Mouse (Mus musculus): ENCODE measurements at regions not wholly inside any gene's neighbourhood (a gene's known extent, or its start where the extent isn't known, plus 50 kb on each side); places are given as distances from the start of the nearest gene placed in this dataset.
A peak's percentile ranks its signal among the peaks of the same experiment; 100 is the strongest.

- no peak for ATAC-seq
- no peaks in the 10 kb centered on the region for H3K9me3 ChIP-seq
- WGBS = 79% methylated on average over 3 of the region's 3 CpGs
- no peak overlapping the region for H3K4me2 ChIP-seq (replicated peaks)
- H3K27me3 ChIP-seq (replicated peaks) = no peaks in the 10 kb centered on the region
- no peak overlapping the region for H3K27ac ChIP-seq
- H3K9ac ChIP-seq = no peak overlapping the region
- no peaks in the 10 kb centered on the region for H3K4me1 ChIP-seq (replicated peaks)
- H3K36me3 ChIP-seq = no peaks in the 10 kb centered on the region
- no peak overlapping the region for H3K4me3 ChIP-seq (replicated peaks)
Observed at GRCm38 (mm10) chr13:37611387-37611786, 166.8 kb upstream of the Rreb1 start.

- Histone ChIP-seq H3K4me2 (replicated peaks) (no peak overlapping the region), H3K27me3 (replicated peaks) (no peaks in the 10 kb centered on the region), H3K9me3 (no peaks in the 10 kb centered on the region), H3K27ac (no peak overlapping the region), H3K9ac (no peak overlapping the region), H3K36me3 (no peaks in the 10 kb centered on the region), H3K4me3 (replicated peaks) (no peak overlapping the region), H3K4me1 (replicated peaks) (peaks cover 8% of the 10 kb centered on the region)
- WGBS = 81% methylated on average over 4 of the region's 4 CpGs
- no peak for ATAC-seq
Observed at GRCm38 (mm10) chr13:37617015-37617414, 161.2 kb upstream of the Rreb1 start.

DNA sequence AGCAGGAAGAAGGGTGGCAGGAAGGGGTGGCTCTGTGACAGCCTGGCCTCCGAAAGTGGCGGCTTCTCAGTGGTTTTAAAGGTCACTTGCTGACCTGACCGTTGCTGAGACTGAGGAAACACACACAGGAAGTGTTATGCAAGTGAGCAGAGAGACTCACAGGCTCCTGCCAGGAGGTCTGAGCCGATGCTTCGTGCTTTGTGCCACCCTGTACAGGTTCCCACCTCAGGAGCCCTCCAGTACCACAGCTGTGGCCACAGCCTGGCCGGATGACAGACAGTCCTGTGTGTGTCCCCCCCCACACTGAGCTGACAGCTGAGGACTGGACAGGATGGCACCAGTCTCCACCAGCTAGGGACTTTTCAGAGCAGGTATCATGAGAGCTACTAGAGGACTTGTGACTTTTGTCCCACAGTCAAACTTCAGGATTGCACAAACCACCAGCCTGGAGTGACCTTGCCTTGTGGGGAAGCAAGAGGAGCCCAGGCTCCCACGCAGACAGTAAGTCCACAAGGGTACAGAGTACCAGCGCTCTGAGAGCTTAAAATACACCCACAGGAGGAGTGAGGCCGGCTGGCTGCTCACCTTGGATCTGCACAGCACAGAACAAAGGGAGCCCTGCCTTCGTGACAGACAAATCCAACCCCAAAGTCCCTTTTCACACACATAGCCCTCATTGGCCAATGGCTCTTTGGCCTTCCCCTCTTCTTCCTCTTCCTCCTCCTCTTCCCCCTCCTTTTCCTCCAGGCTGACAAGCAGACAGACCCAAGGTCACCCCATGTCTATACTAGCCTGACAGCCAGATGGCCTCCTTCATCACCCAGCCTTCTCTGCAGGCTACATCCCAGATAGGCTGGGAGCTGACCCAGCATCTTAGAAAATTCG lies 158.1 kb upstream of the Rreb1 start:
- ATAC-seq = peak; percentile 75
- H3K9me3 ChIP-seq = no peaks in the 10 kb centered on the region
- no peak overlapping the region for H3K27ac ChIP-seq
- H3K36me3 ChIP-seq = no peaks in the 10 kb centered on the region
- no peak overlapping the region for H3K4me2 ChIP-seq (replicated peaks)
- H3K9ac ChIP-seq = no peak overlapping the region
- 49% methylated on average over 11 of the region's 11 CpGs for WGBS
- H3K4me1 ChIP-seq (replicated peaks) = peaks cover 8% of the 10 kb centered on the region
- no peak overlapping the region for H3K4me3 ChIP-seq (replicated peaks)
- no peaks in the 10 kb centered on the region for H3K27me3 ChIP-seq (replicated peaks)

GRCm38 (mm10) chr13:37621319-37622050 lies 156.7 kb upstream of the Rreb1 start:
- Histone ChIP-seq H3K9me3 (no peaks in the 10 kb centered on the region), H3K9ac (no peak overlapping the region), H3K36me3 (no peaks in the 10 kb centered on the region), H3K27me3 (replicated peaks) (no peaks in the 10 kb centered on the region), H3K27ac (no peak overlapping the region), H3K4me2 (replicated peaks) (no peak overlapping the region), H3K4me3 (replicated peaks) (no peak overlapping the region), H3K4me1 (replicated peaks) (peaks cover 8% of the 10 kb centered on the region)
- ATAC-seq = no peak
- 98% methylated on average over 5 of the region's 5 CpGs for WGBS

DNA sequence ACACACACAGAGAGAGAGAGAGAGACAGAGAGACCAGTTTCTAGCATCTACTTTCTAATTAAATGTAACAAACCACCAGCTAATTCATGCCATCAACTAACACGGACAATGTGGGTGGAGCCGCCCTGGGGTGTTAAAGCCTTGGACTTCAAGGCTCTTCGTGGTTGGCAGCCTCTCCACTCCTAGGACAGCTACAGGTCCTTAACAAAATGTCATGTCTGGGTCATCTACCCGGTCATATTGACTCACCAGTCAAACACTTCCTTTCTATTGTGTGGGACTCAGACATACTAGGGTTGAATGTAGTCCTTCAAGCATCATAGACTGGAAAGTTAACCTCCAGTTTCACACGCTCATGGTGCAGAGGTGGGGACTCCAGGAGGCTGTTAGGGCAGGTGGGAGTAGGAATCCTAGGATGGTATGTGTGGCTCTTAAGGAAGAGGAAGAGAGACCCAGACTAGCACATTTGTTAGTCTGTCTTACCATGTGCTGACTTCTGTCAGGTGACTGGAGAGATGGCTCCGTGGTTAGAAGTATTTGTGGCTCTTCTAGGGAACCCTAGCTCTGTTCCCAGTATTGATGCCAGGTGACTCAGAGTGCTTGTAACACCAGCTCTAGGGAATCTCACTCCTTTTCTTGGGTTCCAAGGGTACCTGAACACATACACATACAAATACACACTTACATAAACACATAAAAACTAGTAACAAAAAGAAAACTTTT lies 155.7 kb upstream of the Rreb1 start:
- Histone ChIP-seq H3K4me3 (replicated peaks) (no peak overlapping the region), H3K27me3 (replicated peaks) (no peaks in the 10 kb centered on the region), H3K9ac (no peak overlapping the region), H3K4me2 (replicated peaks) (no peak overlapping the region), H3K4me1 (replicated peaks) (peaks cover 8% of the 10 kb centered on the region), H3K36me3 (no peaks in the 10 kb centered on the region), H3K27ac (no peak overlapping the region), H3K9me3 (no peaks in the 10 kb centered on the region)
- ATAC-seq = no peak
- WGBS = 73% methylated on average over 6 of the region's 6 CpGs

- Histone ChIP-seq H3K4me2 (replicated peaks) (no peak overlapping the region), H3K9me3 (no peaks in the 10 kb centered on the region), H3K27ac (no peak overlapping the region), H3K36me3 (no peaks in the 10 kb centered on the region), H3K9ac (no peak overlapping the region), H3K4me3 (replicated peaks) (no peak overlapping the region), H3K27me3 (replicated peaks) (no peaks in the 10 kb centered on the region), H3K4me1 (replicated peaks) (peaks cover 8% of the 10 kb centered on the region)
- ATAC-seq = no peak
- WGBS = 62% methylated on average over 1 of the region's 1 CpGs
Observed at GRCm38 (mm10) chr13:37624741-37625140, 153.5 kb upstream of the Rreb1 start.

GRCm38 (mm10) chr13:37625532-37626235 lies 152.5 kb upstream of the Rreb1 start:
- no peak for ATAC-seq
- WGBS = 87% methylated on average over 13 of the region's 13 CpGs
- Histone ChIP-seq H3K4me1 (replicated peaks) (no peaks in the 10 kb centered on the region), H3K36me3 (no peaks in the 10 kb centered on the region), H3K4me2 (replicated peaks) (no peak overlapping the region), H3K9ac (no peak overlapping the region), H3K27ac (no peak overlapping the region), H3K27me3 (replicated peaks) (no peaks in the 10 kb centered on the region), H3K9me3 (no peaks in the 10 kb centered on the region), H3K4me3 (replicated peaks) (no peak overlapping the region)

- H3K4me3 ChIP-seq (replicated peaks) = no peak overlapping the region
- no peak overlapping the region for H3K9ac ChIP-seq
- H3K4me2 ChIP-seq (replicated peaks) = no peak overlapping the region
- no peak for ATAC-seq
- H3K27me3 ChIP-seq (replicated peaks) = no peaks in the 10 kb centered on the region
- H3K36me3 ChIP-seq = no peaks in the 10 kb centered on the region
- no peaks in the 10 kb centered on the region for H3K4me1 ChIP-seq (replicated peaks)
- no peak overlapping the region for H3K27ac ChIP-seq
- no peaks in the 10 kb centered on the region for H3K9me3 ChIP-seq
- WGBS = 66% methylated on average over 16 of the region's 16 CpGs
Observed at GRCm38 (mm10) chr13:37628391-37629270, 149.6 kb upstream of the Rreb1 start.

DNA sequence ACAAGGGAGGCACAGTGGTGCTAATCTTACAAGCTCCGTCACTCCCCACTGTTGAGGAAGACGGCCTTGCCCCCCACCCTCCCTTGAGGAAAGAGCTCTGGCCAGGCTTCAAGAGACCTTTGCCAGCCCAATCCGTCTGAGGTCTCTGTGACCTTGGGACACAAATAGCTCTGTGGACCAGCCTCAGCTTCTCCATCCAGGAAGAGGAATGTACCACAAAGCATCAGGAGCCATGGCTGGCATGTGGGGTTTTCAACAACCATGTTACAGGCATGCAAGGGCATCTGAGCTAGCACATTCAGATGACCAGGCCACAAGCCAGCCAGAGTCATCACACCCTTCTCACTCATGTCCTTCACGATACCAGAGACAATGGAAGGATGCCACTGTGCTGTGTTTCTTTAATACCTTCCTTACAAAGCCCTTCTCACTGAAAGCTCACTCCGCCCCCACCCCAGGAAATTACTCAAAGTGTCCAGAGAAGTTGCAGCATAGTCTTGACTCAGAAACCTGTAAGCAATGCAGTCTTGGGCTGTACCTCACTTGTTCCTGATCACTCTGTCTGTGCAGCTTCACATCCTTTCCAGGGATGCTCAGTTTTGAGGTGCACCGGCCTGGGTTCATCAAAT lies 148.8 kb upstream of the Rreb1 start:
- no peaks in the 10 kb centered on the region for H3K36me3 ChIP-seq
- H3K27ac ChIP-seq = no peak overlapping the region
- H3K4me2 ChIP-seq (replicated peaks) = no peak overlapping the region
- no peak overlapping the region for H3K9ac ChIP-seq
- no peaks in the 10 kb centered on the region for H3K9me3 ChIP-seq
- H3K27me3 ChIP-seq (replicated peaks) = no peaks in the 10 kb centered on the region
- H3K4me1 ChIP-seq (replicated peaks) = no peaks in the 10 kb centered on the region
- no peak for ATAC-seq
- 62% methylated on average over 6 of the region's 6 CpGs for WGBS
- H3K4me3 ChIP-seq (replicated peaks) = no peak overlapping the region

- no peak overlapping the region for H3K9ac ChIP-seq
- ATAC-seq = no peak
Observed at GRCm38 (mm10) chr13:37632835-37633440, 145.3 kb upstream of the Rreb1 start.

GRCm38 (mm10) chr13:37636363-37636762 lies 141.8 kb upstream of the Rreb1 start:
- H3K4me2 ChIP-seq (replicated peaks) = no peak overlapping the region
- H3K4me3 ChIP-seq (replicated peaks) = no peak overlapping the region
- WGBS = 60% methylated on average over 4 of the region's 4 CpGs
- H3K4me1 ChIP-seq (replicated peaks) = no peaks in the 10 kb centered on the region
- no peak for ATAC-seq
- no peaks in the 10 kb centered on the region for H3K27me3 ChIP-seq (replicated peaks)
- H3K9me3 ChIP-seq = no peaks in the 10 kb centered on the region
- H3K36me3 ChIP-seq = no peaks in the 10 kb centered on the region
- H3K9ac ChIP-seq = no peak overlapping the region
- no peak overlapping the region for H3K27ac ChIP-seq

More at GRCm38 (mm10) chr13:37632835-37633440, 145.3 kb upstream of the Rreb1 start:
- 89% methylated on average over 5 of the region's 5 CpGs for WGBS
- Histone ChIP-seq H3K27me3 (replicated peaks) (no peaks in the 10 kb centered on the region), H3K9me3 (no peaks in the 10 kb centered on the region), H3K4me2 (replicated peaks) (no peak overlapping the region), H3K36me3 (no peaks in the 10 kb centered on the region), H3K4me3 (replicated peaks) (no peak overlapping the region), H3K27ac (no peak overlapping the region), H3K4me1 (replicated peaks) (no peaks in the 10 kb centered on the region)

Measured in intestine, embryonic 15.5 days (tissue).